ENCODE assay signal across 9 mouse cellular contexts in genomic region chr6:34599631-34600111, GRCm38 (mm10). TPM values are rescaled to one million over a fixed set of nuclear protein-coding genes. Genes with fewer than 3 reads are reported as not detected.
DNase-seq lines count a peak whose midpoint lies in the region; ATAC-seq and TF ChIP-seq lines count a peak whose summit lies in the region.
"Had no signal": no experiment of that assay in that cellular context is flagged by ENCODE, and none has a peak within 500 bp of the region (broad histone marks: within the 10 kb centered on the region; RNA-seq: fewer than 3 reads in every experiment).

No protein-coding gene starts in this region.

- no peak overlapping the region for H3K9ac ChIP-seq in forebrain, embryonic 15.5 days (replicated peaks)
- H3K9ac ChIP-seq in liver, embryonic 11.5 days (ENCODE audit: low read depth, low read length): peak overlapping the region; percentile 7; the same call in 1 of the 2 replicates
- H3K9ac ChIP-seq in stomach, embryonic 16.5 days (ENCODE audit: low read length): peak overlapping the region; percentile 81

- TF ChIP-seq CTCF in spleen, adult 2 months (IDR thresholded peaks at IDR 0.05; ENCODE audit: extremely low read depth, insufficient read depth, insufficient read length, insufficient replicate concordance): no peak

- no peak for ATAC-seq in forebrain, embryonic 15.5 days (replicated peaks)
- no peak for ATAC-seq in liver, embryonic 11.5 days (replicated peaks; ENCODE audit: low FRiP score)
- ATAC-seq in stomach, embryonic 16.5 days (ENCODE audit: insufficient read depth, low FRiP score): 0 out of 2 replicates have a peak, but pooled peaks have one; percentile 12

- WGBS in forebrain, embryonic 10.5 days: 61% methylated on average over 10 of the region's 10 CpGs
- WGBS in forebrain, embryonic 15.5 days: 72% methylated on average over 10 of the region's 10 CpGs
- 53% methylated on average over 10 of the region's 10 CpGs for WGBS in spleen, adult 2 months
- WGBS in liver, embryonic 11.5 days: 58% methylated on average over 10 of the region's 10 CpGs
- WGBS in stomach, embryonic 16.5 days: 20% methylated on average over 10 of the region's 10 CpGs

- no peak for DNase-seq in forebrain, embryonic 10.5 days (ENCODE audit: extremely low spot score, low spot score)
- no peak for DNase-seq in spleen, adult 2 months (ENCODE audit: low read depth in 1 of 2, low spot score in 2 of 2)
- no peak for DNase-seq in spleen, adult 12 weeks (ENCODE audit: low spot score)
- DNase-seq in liver, embryonic 11.5 days (ENCODE audit: low spot score): peak; percentile 29
- DNase-seq in urinary bladder, adult 2 months (ENCODE audit: low spot score): no peak
- DNase-seq in ovary, postnatal 36 days (ENCODE audit: low spot score): no peak

- H3K27me3 ChIP-seq in forebrain, embryonic 10.5 days (ENCODE audit: poor library complexity, severe bottlenecking): no peaks in the 10 kb centered on the region
- no peaks in the 10 kb centered on the region for H3K27me3 ChIP-seq in forebrain, embryonic 15.5 days
- no peaks in the 10 kb centered on the region for H3K27me3 ChIP-seq in spleen, adult 2 months (ENCODE audit: control insufficient read depth, insufficient read depth, low read length)
- H3K27me3 ChIP-seq in liver, embryonic 11.5 days (replicated peaks; ENCODE audit: control insufficient read depth, insufficient read depth, low read length): no peaks in the 10 kb centered on the region
- no peaks in the 10 kb centered on the region for H3K27me3 ChIP-seq in stomach, embryonic 16.5 days (ENCODE audit: control insufficient read depth, insufficient read depth, low read length)

- H3K36me3 ChIP-seq in forebrain, embryonic 10.5 days (replicated peaks): no peaks in the 10 kb centered on the region
- H3K36me3 ChIP-seq in forebrain, embryonic 15.5 days: no peaks in the 10 kb centered on the region
- no peaks in the 10 kb centered on the region for H3K36me3 ChIP-seq in spleen, adult 2 months (ENCODE audit: control insufficient read depth, insufficient read depth, low read length)
- H3K36me3 ChIP-seq in liver, embryonic 11.5 days (ENCODE audit: control insufficient read depth, insufficient read depth, low read length): no peaks in the 10 kb centered on the region
- no peaks in the 10 kb centered on the region for H3K36me3 ChIP-seq in stomach, embryonic 16.5 days (ENCODE audit: control insufficient read depth, insufficient read depth, low read length)

- peak overlapping the region; percentile 82; the same call in 1 of the 2 replicates for H3K27ac ChIP-seq in forebrain, embryonic 10.5 days
- no peak overlapping the region for H3K27ac ChIP-seq in forebrain, embryonic 15.5 days (replicated peaks)
- H3K27ac ChIP-seq in spleen, adult 2 months (ENCODE audit: insufficient read depth, low read length): peak overlapping the region; percentile 43
- H3K27ac ChIP-seq in liver, embryonic 11.5 days (ENCODE audit: low read depth, low read length): no peak overlapping the region
- peak overlapping the region; percentile 84 for H3K27ac ChIP-seq in stomach, embryonic 16.5 days (ENCODE audit: low read length)
- H3K27ac ChIP-seq: macrophage had no signal

- peak overlapping the region; percentile 44 for H3K4me3 ChIP-seq in forebrain, embryonic 10.5 days
- no peak overlapping the region for H3K4me3 ChIP-seq in forebrain, embryonic 15.5 days
- H3K4me3 ChIP-seq in spleen, adult 2 months (ENCODE audit: extremely low read depth, insufficient read depth, insufficient read length): peak overlapping the region; percentile 21; the same call in 1 of the 2 replicates
- peak overlapping the region; percentile 35 for H3K4me3 ChIP-seq in liver, embryonic 11.5 days (ENCODE audit: low read depth, low read length)
- peak overlapping the region; percentile 62 for H3K4me3 ChIP-seq in stomach, embryonic 16.5 days (replicated peaks; ENCODE audit: low read length)

- no peak for TF ChIP-seq POLR2A in spleen, adult 2 months (IDR thresholded peaks at IDR 0.05; ENCODE audit: low read depth, low read length)

- peaks cover 54% of the 10 kb centered on the region for H3K4me1 ChIP-seq in forebrain, embryonic 10.5 days
- peaks cover 12% of the 10 kb centered on the region for H3K4me1 ChIP-seq in forebrain, embryonic 15.5 days
- no peaks in the 10 kb centered on the region for H3K4me1 ChIP-seq in spleen, adult 2 months (ENCODE audit: control insufficient read depth, insufficient read depth, insufficient read length)
- peaks cover 4% of the 10 kb centered on the region; the same call in 1 of the 2 replicates for H3K4me1 ChIP-seq in liver, embryonic 11.5 days (replicated peaks; ENCODE audit: control insufficient read depth, insufficient read depth, low read length)
- peaks cover 22% of the 10 kb centered on the region for H3K4me1 ChIP-seq in stomach, embryonic 16.5 days (ENCODE audit: control insufficient read depth, insufficient read depth, low read length)

- H3K9me3 ChIP-seq in forebrain, embryonic 10.5 days: no peaks in the 10 kb centered on the region
- H3K9me3 ChIP-seq in forebrain, embryonic 15.5 days: no peaks in the 10 kb centered on the region
- no peaks in the 10 kb centered on the region for H3K9me3 ChIP-seq in liver, embryonic 11.5 days (ENCODE audit: control insufficient read depth, low read length)
- H3K9me3 ChIP-seq in stomach, embryonic 16.5 days (replicated peaks; ENCODE audit: control insufficient read depth, low read length): no peaks in the 10 kb centered on the region

- H3K4me2 ChIP-seq in forebrain, embryonic 15.5 days (replicated peaks): no peak overlapping the region; the same call in 1 of the 2 replicates
- H3K4me2 ChIP-seq in liver, embryonic 11.5 days: peak overlapping the region; percentile 61
- H3K4me2 ChIP-seq in stomach, embryonic 16.5 days (ENCODE audit: low read depth, low read length): peak overlapping the region; percentile 57

RNA-seq across cellular contexts. Expression of gene Cald1, which starts 1.4 kb away (rescaled TPM):
- 135 and 143 TPM in 2 replicates for polyA plus RNA-seq in forebrain, embryonic 10.5 days (2016; fragmentation: Nextera tagmentation; extraction: Ambion mirVana)
- polyA plus RNA-seq in forebrain, embryonic 15.5 days (2015; fragmentation: Nextera tagmentation; extraction: Ambion mirVana): 63.8 and 66.9 TPM in 2 replicates
- 6.9 and 8.0 TPM in 2 replicates for polyA plus RNA-seq in spleen, adult 2 months (2012; rRNA removed)
- polyA plus RNA-seq in liver, embryonic 11.5 days (2014; fragmentation: Nextera tagmentation; extraction: Ambion mirVana): 120 and 134 TPM in 2 replicates
- polyA plus RNA-seq in stomach, embryonic 16.5 days (2015; fragmentation: Nextera tagmentation; extraction: Ambion mirVana): 362 and 363 TPM in 2 replicates
- polyA plus RNA-seq in urinary bladder, adult 2 months (2012; rRNA removed): 895 and 1,547 TPM in 2 replicates

Comparison
In these comparisons a context has a peak if more than half of its experiments do, and no peak if none do; other contexts are left out.
1. H3K27ac ChIP-seq: peak in forebrain, embryonic 10.5 days (single experiment), spleen, adult 2 months (single experiment) and stomach, embryonic 16.5 days (single experiment); none in forebrain, embryonic 15.5 days (single experiment) and liver, embryonic 11.5 days (single experiment).